Mouse (Mus musculus) layer of hippocampus, adult 2 months (tissue): Measurements from ENCODE around the gene Slc4a5. TPM values are rescaled to one million over a fixed set of nuclear protein-coding genes. Genes with fewer than 3 reads are reported as not detected.
A peak's percentile ranks its signal among the peaks of the same experiment; 100 is the strongest.

Experiments used
- DNase-seq, 2 experiments: peaks; one replicate each; pipeline ENCODE4 v3.0.0; 2022; ENCODE audit warnings: low spot score in 2 of 2
- H3K27ac ChIP-seq: fragments of 200-600 bp; 2 replicates; pipeline ENCODE4 v1.8.1; 2022
- H3K4me3 ChIP-seq: fragments of 200-600 bp; 2 replicates; pipeline ENCODE4 v1.8.1; 2022; ENCODE audit warnings: mild to moderate bottlenecking
- CTCF ChIP-seq: fragments of 200-600 bp; conservative IDR thresholded peaks from 2 replicates; pipeline ENCODE4 v1.8.1; 2022; ENCODE audit warnings: antibody characterized with exemption, mild to moderate bottlenecking, moderate library complexity
- total RNA-seq, 2 experiments: library from RNA; stranded (reverse); gene quantifications; 2 replicates each; pipeline ENCODE4 v1.2.3; 2021

The Slc4a5 gene
- total RNA-seq, 2 experiments from 2014 or later, result 0.44 to 0.98 TPM

DNA sequence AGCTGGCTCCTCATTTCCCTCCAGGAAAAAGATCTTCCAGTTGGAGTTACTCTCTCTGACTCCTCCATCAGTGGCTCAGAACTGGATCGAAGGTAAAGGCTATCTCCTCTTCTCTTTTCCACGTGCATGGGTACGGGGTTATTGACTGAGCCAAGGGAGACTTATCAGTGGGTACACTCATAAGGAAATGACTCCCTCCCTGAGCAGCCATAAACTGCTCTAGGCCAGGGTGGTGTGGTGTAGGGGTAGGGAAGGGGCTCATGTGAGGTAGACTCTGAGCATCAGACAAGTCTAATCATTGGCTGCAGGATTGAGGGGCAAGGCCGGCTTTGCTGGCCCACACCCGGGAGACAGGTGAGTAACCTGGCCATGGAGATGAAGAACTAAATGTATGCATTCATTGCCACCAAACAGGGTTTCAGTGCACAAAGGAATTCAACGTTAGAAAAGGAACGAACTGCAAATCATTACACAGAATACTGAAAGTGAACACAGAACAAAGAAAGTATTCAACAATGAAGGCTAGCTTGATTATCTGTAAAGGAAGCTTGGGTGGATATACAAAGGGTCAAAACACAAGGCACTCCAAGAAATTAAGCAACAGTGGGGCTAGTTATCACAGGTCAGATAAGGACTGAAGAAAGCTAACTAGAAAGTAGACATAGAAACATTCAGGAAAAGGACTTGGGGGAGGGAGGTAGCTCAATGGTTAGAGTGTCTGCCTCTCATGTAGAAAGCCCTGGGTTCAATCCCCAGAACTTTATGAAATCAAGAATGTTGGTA lies 81.0 kb downstream of the Slc4a5 start:
- TF ChIP-seq CTCF, result no peak
- H3K27ac ChIP-seq, result no peak overlapping the region
- H3K4me3 ChIP-seq, result no peak overlapping the region
- DNase-seq, result no peak

DNA sequence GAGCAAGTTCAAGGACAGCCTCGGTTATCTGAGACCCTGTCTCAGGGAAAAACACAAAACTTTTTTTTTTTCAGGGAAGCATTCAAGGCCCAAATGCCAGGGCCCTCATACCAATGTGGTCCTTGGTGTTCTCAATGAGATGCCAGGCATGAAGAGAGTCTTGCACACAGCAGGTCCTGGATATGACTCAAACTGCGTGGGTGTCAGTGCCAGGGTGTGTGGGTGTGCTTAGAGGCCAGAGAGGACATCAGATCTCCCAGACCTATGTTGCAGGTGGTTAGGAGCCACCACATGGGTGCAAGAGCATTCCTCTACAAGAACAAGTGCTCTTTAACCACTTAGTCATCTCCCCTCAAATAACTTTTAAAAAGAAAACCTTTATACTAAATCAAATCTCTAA lies 81.7 kb downstream of the Slc4a5 start:
- no peak overlapping the region for H3K4me3 ChIP-seq
- no peak overlapping the region for H3K27ac ChIP-seq
- no peak for TF ChIP-seq CTCF
- DNase-seq, result no peak

DNA sequence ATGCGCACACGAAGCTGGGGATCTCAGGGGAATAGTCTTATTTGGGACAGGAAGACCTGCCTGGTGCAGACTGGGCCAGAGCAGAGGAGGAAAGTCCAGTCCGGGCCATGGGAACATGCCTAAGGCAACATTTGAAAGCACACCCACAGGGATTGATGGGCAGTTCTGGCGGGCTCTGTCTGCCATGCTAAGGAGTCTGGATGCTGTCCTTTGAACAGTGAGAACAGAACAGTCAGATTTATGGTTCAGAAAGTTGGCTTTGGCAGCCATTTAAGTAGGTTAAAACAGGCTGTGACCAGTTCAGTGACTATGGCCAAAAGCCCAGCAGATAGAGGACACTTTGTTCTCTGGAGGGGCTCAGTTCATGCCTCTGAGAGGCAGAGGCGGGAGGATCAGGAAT lies 82.6 kb downstream of the Slc4a5 start:
- Histone ChIP-seq H3K27ac (no peak overlapping the region), H3K4me3 (no peak overlapping the region)
- no peak for DNase-seq
- TF ChIP-seq CTCF, result no peak

DNA sequence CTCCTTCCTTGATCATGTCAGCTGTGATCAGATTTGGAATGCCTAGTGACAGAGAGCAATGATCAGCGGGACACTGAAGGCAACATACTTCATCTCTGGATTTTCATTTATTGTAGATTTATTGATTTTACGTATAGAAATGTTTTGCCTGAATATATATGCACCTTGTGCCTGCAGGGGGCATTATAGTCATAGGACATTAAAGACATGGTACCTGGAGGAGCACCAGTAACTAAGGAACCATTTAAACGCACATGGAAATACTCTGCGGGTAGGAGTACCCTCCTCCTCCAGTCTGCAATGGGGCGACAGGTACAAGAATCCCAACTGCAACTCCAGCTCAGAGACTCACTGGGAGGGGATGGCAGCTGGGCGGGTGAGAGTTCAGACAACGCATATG lies 89.4 kb downstream of the Slc4a5 start:
- H3K27ac ChIP-seq, result no peak overlapping the region
- no peak for DNase-seq
- no peak overlapping the region for H3K4me3 ChIP-seq
- no peak; the same call in 1 of the 2 replicates for TF ChIP-seq CTCF

DNA sequence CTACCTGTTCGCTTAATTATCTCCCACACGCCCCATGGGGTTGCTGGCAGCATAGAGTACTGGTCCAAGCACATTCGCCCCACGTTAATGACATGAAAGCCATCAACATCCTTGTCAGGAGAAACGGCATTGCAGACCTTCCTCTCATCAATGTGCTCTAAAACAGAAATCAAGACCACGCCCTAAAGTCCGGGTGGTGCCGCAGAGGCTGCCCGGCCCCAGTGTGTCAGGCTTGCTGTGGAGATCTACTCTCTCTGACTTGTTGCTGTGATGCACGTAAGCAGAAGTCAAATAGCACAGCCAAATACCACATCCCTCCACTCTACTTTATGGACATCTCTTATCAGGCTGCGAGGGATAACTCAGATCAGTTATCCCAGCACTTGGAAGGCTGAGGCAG lies 91.6 kb downstream of the Slc4a5 start:
- Histone ChIP-seq H3K4me3 (no peak overlapping the region), H3K27ac (no peak overlapping the region)
- no peak for DNase-seq
- no peak for TF ChIP-seq CTCF

DNA sequence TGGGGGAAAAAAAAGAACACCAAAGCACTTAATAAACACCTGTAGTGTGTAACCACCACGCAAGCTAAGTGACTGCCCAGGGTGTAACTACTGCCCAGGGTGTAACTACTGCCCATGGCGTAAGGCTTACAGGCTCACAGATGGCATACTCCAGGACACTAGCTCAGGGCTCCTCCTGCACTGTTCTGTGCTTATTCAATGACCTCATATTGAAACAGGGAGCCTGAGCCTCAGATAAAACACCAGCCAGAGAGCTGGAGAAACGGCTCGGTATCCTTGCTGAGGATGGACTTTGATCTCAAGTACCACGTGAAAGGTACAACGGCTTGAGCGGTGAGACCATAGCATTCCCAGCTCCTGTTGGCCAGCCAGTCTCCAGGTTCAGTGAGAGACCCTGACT lies 92.4 kb downstream of the Slc4a5 start:
- H3K27ac ChIP-seq, result no peak overlapping the region
- H3K4me3 ChIP-seq, result no peak overlapping the region
- DNase-seq, result no peak
- no peak for TF ChIP-seq CTCF

DNA sequence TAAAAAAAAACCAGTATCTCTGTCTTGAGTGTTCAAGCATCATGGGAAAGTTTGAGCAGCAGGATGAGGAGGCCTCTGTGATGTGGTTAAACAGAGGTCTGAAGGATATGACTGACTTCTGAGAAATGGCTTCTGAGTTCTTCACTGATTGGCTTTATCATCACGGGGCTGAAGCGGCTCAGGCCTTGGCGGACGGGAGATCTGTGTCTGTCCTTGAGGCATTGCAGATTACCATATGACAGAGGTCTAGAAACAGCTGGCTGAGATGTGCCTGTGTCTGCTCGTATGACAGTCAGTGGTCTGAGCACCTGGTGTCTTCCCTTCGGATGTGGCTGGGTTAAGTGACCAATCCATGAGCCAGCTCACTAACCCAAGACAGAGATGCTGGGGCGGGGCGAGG lies 92.9 kb downstream of the Slc4a5 start:
- Histone ChIP-seq H3K27ac (no peak overlapping the region), H3K4me3 (no peak overlapping the region)
- no peak for TF ChIP-seq CTCF
- DNase-seq, result no peak

DNA sequence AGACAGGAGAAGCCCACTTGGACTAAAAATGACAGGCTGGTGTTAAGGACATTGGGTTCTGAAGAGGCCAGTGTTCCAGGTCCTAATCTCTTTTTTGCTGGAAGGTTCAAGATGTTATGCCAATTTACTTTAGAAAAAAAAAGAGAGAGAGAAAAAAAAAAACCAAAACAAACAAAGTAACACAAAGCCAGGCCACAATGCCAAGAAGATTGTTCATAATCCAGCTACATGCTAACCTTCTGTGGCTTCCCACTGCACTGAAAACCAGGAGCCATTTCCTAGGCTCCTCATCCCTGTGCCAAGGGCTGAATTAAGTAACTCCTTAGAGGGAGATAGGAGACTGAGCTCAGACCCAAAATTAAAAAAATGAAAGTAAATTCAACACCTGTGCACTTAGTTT lies 95.7 kb downstream of the Slc4a5 start:
- DNase-seq, result no peak
- no peak overlapping the region for H3K4me3 ChIP-seq
- no peak overlapping the region for H3K27ac ChIP-seq
- TF ChIP-seq CTCF, result no peak

DNA sequence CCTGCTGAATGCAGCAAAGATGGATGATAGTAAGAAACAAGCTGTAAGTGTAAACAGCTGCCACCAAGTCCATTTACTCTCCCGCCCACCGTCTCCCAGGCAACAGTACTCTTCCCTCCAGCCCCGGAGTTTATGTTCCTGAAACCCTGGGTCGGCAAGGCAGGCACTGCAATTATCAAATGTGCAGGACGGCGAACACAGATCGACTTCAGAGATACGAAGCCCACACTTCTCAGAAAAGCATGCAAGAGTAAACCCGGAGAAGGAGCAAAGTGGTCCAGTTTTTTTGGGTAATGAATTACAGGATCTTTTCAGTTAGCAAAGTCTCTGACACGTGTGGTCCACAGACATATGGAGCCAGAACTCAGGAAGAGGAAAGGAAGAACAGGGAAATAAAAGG lies 96.4 kb downstream of the Slc4a5 start:
- H3K27ac ChIP-seq, result no peak overlapping the region
- peak overlapping the region; percentile 7; the same call in 1 of the 2 replicates for H3K4me3 ChIP-seq
- no peak for TF ChIP-seq CTCF
- DNase-seq, result peak in 1 of 2 experiments; percentile 8

DNA sequence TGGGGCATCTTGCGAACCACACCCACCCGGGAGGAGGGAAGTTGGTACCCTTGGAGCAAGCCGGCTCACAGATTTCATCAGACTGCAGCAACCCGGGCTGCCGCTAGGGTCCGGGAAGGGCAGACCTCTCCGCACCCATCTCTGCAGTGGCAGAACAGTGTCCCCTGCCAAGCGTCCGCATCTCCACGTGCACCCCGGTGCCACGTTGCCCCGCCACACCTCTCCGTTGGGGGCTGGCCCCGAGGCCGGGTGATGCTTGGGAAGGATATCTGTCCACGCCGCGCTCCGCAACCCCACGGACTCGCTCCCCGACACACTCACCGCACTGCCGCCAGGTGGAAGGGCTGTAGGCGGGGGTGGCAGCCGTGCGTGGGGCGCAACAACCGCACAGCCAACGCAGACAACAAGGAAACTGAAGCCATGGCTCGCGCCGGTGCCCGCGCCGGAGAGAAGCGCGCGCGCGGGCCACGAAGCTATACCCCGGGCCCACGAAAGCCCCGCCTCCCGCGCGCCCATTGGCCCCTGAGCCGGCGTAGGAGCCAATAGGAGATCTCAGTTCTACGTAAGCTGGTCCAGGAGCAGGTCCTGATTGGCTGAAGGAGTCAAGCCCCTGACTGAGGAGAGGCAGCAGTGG lies 97.6 kb downstream of the Slc4a5 start:
- Histone ChIP-seq H3K27ac (peak overlapping the region; percentile 71), H3K4me3 (peak overlapping the region; percentile 87)
- TF ChIP-seq CTCF, result peak; percentile 90
- peak; percentile 92 to 93 for DNase-seq

DNA sequence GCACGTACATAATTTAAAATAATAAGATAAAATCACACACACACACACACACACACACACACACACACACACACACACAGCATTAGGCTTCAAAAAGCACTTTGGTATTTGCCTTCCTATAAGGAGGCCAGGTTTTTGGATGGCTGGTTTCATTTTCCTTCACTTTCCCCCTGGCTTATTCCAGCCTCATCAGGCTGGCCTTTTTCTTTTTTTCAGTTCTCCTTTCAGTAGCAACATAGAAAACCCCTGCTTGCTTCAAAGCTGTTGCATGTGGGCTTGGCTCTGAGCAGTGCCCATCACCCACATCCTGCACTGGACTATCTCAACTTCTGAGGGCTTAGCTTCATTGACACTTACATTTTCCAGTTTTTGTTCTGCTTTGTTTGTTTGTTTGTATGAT lies 102.3 kb downstream of the Slc4a5 start:
- H3K4me3 ChIP-seq, result no peak overlapping the region
- no peak overlapping the region for H3K27ac ChIP-seq
- TF ChIP-seq CTCF, result no peak
- no peak for DNase-seq

DNA sequence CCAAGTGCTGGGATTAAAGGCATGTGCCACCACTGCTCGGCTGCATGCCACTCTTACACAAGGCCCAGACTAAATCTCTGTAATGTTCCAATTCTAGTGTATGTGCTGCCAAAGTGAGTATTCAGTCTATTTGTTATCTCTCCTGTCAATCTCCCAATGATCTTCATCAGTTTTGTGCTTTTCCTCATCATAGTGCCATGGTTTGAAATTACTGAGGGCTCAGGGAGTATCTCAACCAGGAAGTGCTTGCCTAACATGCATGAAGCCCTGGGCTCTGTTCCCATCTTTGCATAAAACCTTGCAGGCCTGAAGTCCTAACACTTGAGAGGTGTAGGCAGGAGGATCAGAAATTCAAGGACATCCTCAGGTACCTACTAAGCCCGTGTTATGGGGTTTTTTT lies 103.2 kb downstream of the Slc4a5 start:
- no peak for TF ChIP-seq CTCF
- DNase-seq, result no peak
- no peak overlapping the region for H3K4me3 ChIP-seq
- H3K27ac ChIP-seq, result no peak overlapping the region

DNA sequence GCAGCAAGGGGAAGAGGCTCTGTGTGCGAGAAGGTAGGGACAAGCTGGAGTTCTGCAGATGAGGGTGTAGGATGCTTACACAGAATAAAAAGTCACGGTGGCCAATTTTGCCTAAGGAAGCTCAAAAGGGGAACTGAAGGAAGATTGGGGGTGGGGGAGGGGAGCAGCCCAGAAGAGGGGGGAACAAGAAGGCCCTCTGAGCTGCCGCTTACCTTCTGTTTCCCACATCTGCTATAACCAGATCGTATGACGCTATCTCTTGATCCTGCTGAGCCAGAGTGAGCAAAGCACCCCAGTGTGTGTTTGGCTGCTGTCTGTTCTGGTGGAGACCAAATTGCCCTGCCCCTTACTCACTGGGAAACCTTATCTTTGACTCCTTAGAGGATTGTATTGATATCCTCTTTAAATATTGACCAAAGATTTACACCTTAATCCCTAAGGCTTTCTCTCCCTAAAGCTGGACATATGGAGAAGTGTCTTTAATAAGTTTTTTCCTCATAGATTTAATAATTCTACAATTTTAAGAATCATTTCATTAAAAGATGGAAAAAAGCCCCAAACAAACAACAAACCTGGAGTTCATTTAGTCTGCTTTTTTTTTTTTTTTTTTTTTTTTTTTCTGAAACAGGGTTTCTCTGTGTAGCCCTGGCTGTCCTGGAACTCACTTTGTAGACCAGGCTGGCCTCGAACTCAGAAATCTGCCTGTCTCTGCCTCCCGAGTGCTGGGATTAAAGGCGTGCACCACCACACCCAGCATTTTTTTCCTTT lies 104.2 kb downstream of the Slc4a5 start:
- no peak for DNase-seq
- no peak for TF ChIP-seq CTCF
- Histone ChIP-seq H3K4me3 (no peak overlapping the region), H3K27ac (no peak overlapping the region)
